Mouse (Mus musculus) heart, adult 2 months (tissue): ENCODE data around the gene Aup1. TPM values are rescaled to one million over a fixed set of nuclear protein-coding genes. Genes with fewer than 3 reads are reported as not detected.

ENCODE experiments used
- DNase-seq, 2 experiments: peaks; one replicate each; pipeline ENCODE4 v3.0.0; 2021
- H3K27ac ChIP-seq: fragments of 200-600 bp; 2 replicates; pipeline ENCODE4 v1.8.1; 2022
- H3K27me3 ChIP-seq: fragments of 200-500 bp; 2 replicates; pipeline ENCODE4 v1.6.1; 2012; ENCODE audit warnings: mild to moderate bottlenecking, low read length, inconsistent platforms, mixed read lengths; ENCODE audit not compliant: control insufficient read depth, insufficient read depth
- H3K36me3 ChIP-seq: fragments of 200-500 bp; 2 replicates; pipeline ENCODE4 v1.6.1; 2012; ENCODE audit warnings: low read length, inconsistent platforms; ENCODE audit not compliant: control insufficient read depth, insufficient read depth
- H3K4me1 ChIP-seq: fragments of 200-500 bp; 2 replicates; pipeline ENCODE4 v1.6.1; 2011; ENCODE audit warnings: low read length; ENCODE audit not compliant: control insufficient read depth, insufficient read depth
- H3K4me3 ChIP-seq: fragments of 200-600 bp; 2 replicates; pipeline ENCODE4 v1.8.1; 2022
- H3K79me2 ChIP-seq: fragments of 200-500 bp; replicated peaks from 2 replicates; pipeline ENCODE4 v1.6.1; 2012; ENCODE audit warnings: mild to moderate bottlenecking, inconsistent platforms, low read length, moderate library complexity, mixed read lengths; ENCODE audit not compliant: control insufficient read depth, insufficient read depth
- H3K9ac ChIP-seq: fragments of 200-500 bp; 2 replicates; pipeline ENCODE4 v1.6.1; 2012; ENCODE audit warnings: low read depth, mild to moderate bottlenecking, control low read depth, inconsistent platforms, low read length, mixed read lengths
- CTCF ChIP-seq: fragments of 200-600 bp; IDR thresholded peaks from 2 replicates; pipeline ENCODE4 v1.8.1; 2022; ENCODE audit warnings: antibody characterized with exemption, mild to moderate bottlenecking, moderate library complexity
- EP300 ChIP-seq: fragments of 200-500 bp; IDR thresholded peaks from 2 replicates; pipeline ENCODE4 v1.6.1; 2011; ENCODE audit warnings: low read depth, low read length, control low read depth; ENCODE audit not compliant: insufficient read depth
- POLR2A ChIP-seq: fragments of 200-500 bp; IDR thresholded peaks from 2 replicates; pipeline ENCODE4 v1.6.1; 2011; ENCODE audit warnings: mild to moderate bottlenecking, low read depth, low read length, control low read depth; ENCODE audit not compliant: insufficient read depth
- WGBS: fragments of 180-500 bp; shearing (Covaris S2); methylation state at CpG from one replicate; pipeline ENCODE4 v1.1.7; 2018; 5-methylcytosine and 5-hydroxymethylcytosine counted together
- intact Hi-C: fragments of 180-260 bp; cut with DNase I; formaldehyde crosslinking; loops from one replicate; pipeline ENCODE4 v1.15.1; 2025
- microRNA-seq, 2 experiments: library from miRNA; unstranded; fragments of <30 nt; microRNA quantifications; one replicate each; pipeline ENCODE4 v1.2.0; 2021
- polyA plus RNA-seq: library from polyadenylated mRNA; depleted of rRNA; stranded (reverse); fragments of >200 nt; gene quantifications from 2 replicates; pipeline ENCODE4 v1.2.3, GENCODE M21; 2012; rRNA removed
- total RNA-seq, 2 experiments: library from RNA; stranded (reverse); gene quantifications; 2 replicates each; pipeline ENCODE4 v1.2.3; 2021

Aup1 gene
- total and polyA plus RNA-seq, 3 experiments = 70.9 to 178 (median 87.0) TPM

DNA sequence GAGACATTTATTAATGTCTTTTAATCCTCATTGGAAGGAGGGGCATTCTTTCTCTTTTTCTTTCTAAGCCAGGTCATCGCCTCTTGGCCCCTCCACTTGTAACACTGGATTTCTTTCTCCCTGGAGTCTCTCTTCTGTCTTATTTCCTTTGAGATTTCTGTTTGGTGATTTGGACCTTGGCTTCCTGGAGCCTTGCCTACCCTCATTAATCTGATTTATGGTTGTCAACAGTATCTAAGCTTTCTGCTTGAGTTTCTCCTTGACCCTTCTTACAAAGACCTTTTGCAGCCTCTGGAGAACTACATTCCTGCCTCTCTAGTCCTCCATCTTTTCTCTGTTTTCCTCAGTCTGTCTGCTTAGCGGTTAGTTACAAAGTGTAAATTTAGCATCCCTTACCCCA, 44.1 kb downstream of the Aup1 start:
- Histone ChIP-seq H3K27me3 (no peaks in the 10 kb centered on the region), H3K79me2 (no peaks in the 10 kb centered on the region), H3K36me3 (no peaks in the 10 kb centered on the region), H3K4me1 (peaks cover 4% of the 10 kb centered on the region), H3K27ac (no peak overlapping the region), H3K4me3 (no peak overlapping the region), H3K9ac (no peak overlapping the region)
- 68% methylated on average over 2 of the region's 2 CpGs for WGBS
- DNase-seq = no peak
- no peak for TF ChIP-seq EP300
- TF ChIP-seq CTCF = no peak
- TF ChIP-seq POLR2A = no peak
- intact Hi-C loops = no loop called here

DNA sequence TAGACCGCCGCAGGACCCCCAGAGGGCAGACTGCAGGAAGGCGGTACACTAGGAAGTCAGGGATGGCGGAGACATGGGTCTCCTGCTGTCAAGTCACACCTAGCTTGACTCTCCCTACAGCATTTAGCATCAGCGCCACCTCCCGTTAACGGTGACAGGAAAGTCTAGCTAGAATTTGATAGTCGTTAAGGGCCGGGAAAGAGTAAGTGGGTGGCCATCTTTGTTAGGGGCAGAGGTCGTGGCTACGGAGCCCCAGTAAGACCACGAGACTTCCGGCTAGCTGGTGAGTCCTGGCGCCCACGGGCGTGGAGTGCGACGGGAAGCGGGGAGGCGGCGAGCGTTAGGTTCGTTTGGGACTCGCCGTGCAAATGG, 47.0 kb downstream of the Aup1 start, which contains the start of the genes Ccdc142 and Gm42688:
Gene Ccdc142 (plus strand): TSS at position 286 of the 372 bp plus-strand sequence.
Gene Gm42688 (plus strand): TSS at position 302 of the 372 bp plus-strand sequence.
- peaks cover 4% of the 10 kb centered on the region for H3K4me1 ChIP-seq
- H3K9ac ChIP-seq = peak within 1 kb of the TSS; percentile 91
- under 1% methylated on average over 25 of the region's 25 CpGs for WGBS
- H3K36me3 ChIP-seq = no peaks in the 10 kb centered on the region
- intact Hi-C loops = loop anchor here (1.0 to 10.0 kb wide), 2 partner anchors 105 to 163 kb away; no protein-coding TSS in a partner anchor
- TF ChIP-seq EP300 (peak; percentile 64; the same call in 1 of the 2 replicates), CTCF (peak; percentile 68), POLR2A (peak; percentile 68)
- H3K27ac ChIP-seq = peak within 1 kb of the TSS; percentile 89
- H3K27me3 ChIP-seq = no peaks in the 10 kb centered on the region
- no peaks in the 10 kb centered on the region for H3K79me2 ChIP-seq
- peak; percentile 89 to 92 for DNase-seq
- peak within 1 kb of the TSS; percentile 72 for H3K4me3 ChIP-seq

DNA sequence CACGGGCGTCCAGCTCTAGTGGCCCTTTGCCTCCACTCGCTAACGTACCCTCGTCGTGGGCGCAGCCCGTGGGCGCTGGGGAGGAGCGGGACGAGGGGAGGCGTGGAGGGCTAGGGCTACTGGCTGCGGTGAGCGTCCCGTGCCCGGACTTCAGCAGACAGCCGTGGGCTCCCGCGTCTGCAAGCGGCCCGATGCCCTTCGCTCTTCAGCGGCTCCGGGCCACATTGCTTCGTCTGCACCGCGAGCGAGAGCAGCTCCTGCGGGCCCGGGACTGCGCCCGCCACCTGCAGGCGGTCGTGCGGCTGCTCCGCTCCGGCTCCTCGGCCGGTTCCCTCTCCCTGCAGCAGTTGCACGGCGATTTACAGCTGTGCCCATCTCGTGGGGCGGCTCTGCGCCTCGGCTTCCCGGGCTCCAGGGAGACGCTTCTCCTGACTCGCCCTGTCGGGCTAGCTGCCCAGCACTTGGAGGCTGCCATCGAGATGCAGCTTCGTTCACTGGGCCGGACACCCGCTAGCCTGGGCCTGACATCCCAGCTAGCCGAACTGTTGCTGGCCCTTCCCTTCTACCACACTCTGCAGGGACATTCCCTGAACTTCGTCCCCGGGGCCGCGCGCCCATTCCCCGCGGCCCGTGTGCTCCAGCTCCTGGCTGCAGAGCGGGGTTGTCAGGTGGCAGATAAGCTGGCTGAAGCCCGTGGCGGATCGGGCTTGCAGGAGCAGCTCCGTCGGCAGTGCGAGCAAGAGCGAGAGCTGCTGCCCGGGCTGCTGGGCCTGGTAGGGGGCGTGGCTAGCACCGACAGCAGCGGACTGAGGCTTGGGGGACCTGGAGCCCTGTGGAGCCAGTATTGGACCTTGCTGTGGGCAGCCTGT, 47.6 kb downstream of the Aup1 start:
- peak overlapping the region; percentile 91 for H3K9ac ChIP-seq
- H3K27ac ChIP-seq = peak overlapping the region; percentile 89
- under 1% methylated on average over 74 of the region's 74 CpGs for WGBS
- H3K27me3 ChIP-seq = no peaks in the 10 kb centered on the region
- intact Hi-C loops = loop anchor here (1.0 to 10.0 kb wide), 2 partner anchors 106 to 163 kb away; no protein-coding TSS in a partner anchor
- peak overlapping the region; percentile 72 for H3K4me3 ChIP-seq
- no peaks in the 10 kb centered on the region for H3K79me2 ChIP-seq
- no peak for TF ChIP-seq EP300
- TF ChIP-seq CTCF = peak; percentile 66
- TF ChIP-seq POLR2A = no peak
- no peaks in the 10 kb centered on the region for H3K36me3 ChIP-seq
- H3K4me1 ChIP-seq = peaks cover 4% of the 10 kb centered on the region
- peak; percentile 79 to 80 for DNase-seq

DNA sequence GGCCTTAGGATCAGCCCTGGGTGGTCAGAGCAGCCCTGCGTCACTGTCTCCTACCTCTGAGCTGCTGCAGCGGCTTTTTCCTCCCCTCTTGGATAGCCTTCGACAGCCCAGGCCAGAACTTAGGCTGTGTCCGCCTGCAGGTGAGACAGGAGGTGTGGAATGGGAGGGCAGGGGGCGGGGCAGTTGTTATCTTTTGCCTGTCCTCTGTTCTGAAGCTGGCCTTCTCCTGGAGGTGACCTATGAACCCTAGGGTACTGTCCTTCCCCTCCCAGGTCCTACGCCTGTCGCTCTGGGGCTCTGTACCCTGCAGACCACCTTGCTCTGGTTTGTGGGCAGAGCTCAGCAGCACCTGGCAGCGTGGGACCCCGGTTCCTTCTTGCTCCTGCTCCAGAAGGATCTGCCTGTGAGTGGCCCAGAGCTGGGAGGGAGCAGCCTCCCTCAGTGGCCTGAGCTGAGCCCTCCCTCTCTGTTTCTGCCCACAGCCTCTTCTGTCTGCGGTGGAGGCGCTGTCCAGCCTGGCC, 48.9 kb downstream of the Aup1 start:
- H3K27me3 ChIP-seq = no peaks in the 10 kb centered on the region
- WGBS = 69% methylated on average over 11 of the region's 11 CpGs
- H3K4me1 ChIP-seq = peaks cover 4% of the 10 kb centered on the region
- H3K36me3 ChIP-seq = no peaks in the 10 kb centered on the region
- no peaks in the 10 kb centered on the region for H3K79me2 ChIP-seq
- no peak overlapping the region for H3K27ac ChIP-seq
- no peak overlapping the region for H3K9ac ChIP-seq
- intact Hi-C loops = loop anchor here (10.0 kb wide), 1 partner anchor 162 kb away; no protein-coding TSS in a partner anchor
- DNase-seq = no peak
- H3K4me3 ChIP-seq = no peak overlapping the region
- TF ChIP-seq CTCF (no peak), EP300 (no peak), POLR2A (no peak)

DNA sequence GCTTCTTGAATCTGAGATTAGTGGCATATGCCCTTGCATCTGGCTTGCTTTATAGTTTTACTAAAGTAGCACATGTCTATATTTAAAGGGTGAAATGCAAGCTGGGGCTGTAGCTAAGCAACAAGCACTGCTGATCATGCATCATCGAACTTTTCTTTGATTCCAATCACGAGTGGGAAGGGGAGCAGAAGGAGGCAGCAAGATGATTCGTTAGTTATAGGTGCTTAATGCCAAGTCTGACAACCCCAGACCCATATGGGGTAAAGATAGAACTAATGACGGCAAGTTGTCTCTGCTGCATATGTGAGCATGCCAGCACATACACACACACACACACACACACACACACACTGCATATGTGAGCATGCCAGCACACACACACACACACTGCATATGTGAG, 49.8 kb downstream of the Aup1 start:
- H3K27ac ChIP-seq = no peak overlapping the region
- DNase-seq = no peak
- no peak overlapping the region for H3K4me3 ChIP-seq
- H3K9ac ChIP-seq = no peak overlapping the region
- H3K36me3 ChIP-seq = no peaks in the 10 kb centered on the region
- intact Hi-C loops = loop anchor here (10.0 kb wide), 1 partner anchor 161 kb away; no protein-coding TSS in a partner anchor
- 88% methylated on average over 4 of the region's 4 CpGs for WGBS
- H3K4me1 ChIP-seq = peaks cover 4% of the 10 kb centered on the region
- TF ChIP-seq POLR2A = no peak
- no peak for TF ChIP-seq EP300
- TF ChIP-seq CTCF = no peak
- H3K27me3 ChIP-seq = no peaks in the 10 kb centered on the region
- H3K79me2 ChIP-seq = no peaks in the 10 kb centered on the region; the same call in 1 of the 2 replicates

Small RNA genes within 50 kb of the gene (microRNA-seq; reads per million reads assigned to microRNA genes)
- gene Mir3470a (0 reads per million in 2 experiments), gene Mir7040 (0 to 0.56 reads per million in 2 experiments)

Other genes starting within 250 kb of the Aup1 start
- under 1 TPM; 0.13 to 0.18 TPM for gene Sema4f, start 114.8 kb upstream of the Aup1 start, total RNA-seq
- 0.37 and 0.53 TPM in 2 replicates for gene Sema4f, start 114.8 kb upstream of the Aup1 start, polyA plus RNA-seq
- gene M1ap, start 107.6 kb upstream of the Aup1 start, total RNA-seq = under 1 TPM in 1 of 2 experiments, not detected in 1; 0.34 TPM
- gene M1ap, start 107.6 kb upstream of the Aup1 start, polyA plus RNA-seq = 0.31 TPM in 1 of 2 replicates, not detected in the other
- 1 to 10 TPM; 2.6 TPM for gene Dok1, start 21.1 kb upstream of the Aup1 start, total RNA-seq
- 3.0 and 3.4 TPM in 2 replicates for gene Dok1, start 21.1 kb upstream of the Aup1 start, polyA plus RNA-seq
- 1 to 10 TPM; 1.9 to 2.1 TPM for gene Loxl3, start 20.3 kb upstream of the Aup1 start, total RNA-seq
- gene Loxl3, start 20.3 kb upstream of the Aup1 start, polyA plus RNA-seq = 5.4 and 7.2 TPM in 2 replicates
- gene Htra2, start 752 bp downstream of the Aup1 start, total RNA-seq = 10 to 100 TPM; 26.9 to 30.4 TPM
- 35.4 and 37.6 TPM in 2 replicates for gene Htra2, start 752 bp downstream of the Aup1 start, polyA plus RNA-seq
- under 1 TPM; 0.65 to 0.80 TPM for gene Dqx1, start 3.3 kb downstream of the Aup1 start, total RNA-seq
- 1.4 TPM in 2 replicates for gene Dqx1, start 3.3 kb downstream of the Aup1 start, polyA plus RNA-seq
- gene Tlx2, start 15.8 kb downstream of the Aup1 start, total RNA-seq = not detected
- gene Tlx2, start 15.8 kb downstream of the Aup1 start, polyA plus RNA-seq = 0.14 TPM in 1 of 2 replicates, not detected in the other
- gene Pcgf1, start 23.3 kb downstream of the Aup1 start, total RNA-seq = 1 to 10 TPM; 7.7 to 8.0 TPM
- gene Pcgf1, start 23.3 kb downstream of the Aup1 start, polyA plus RNA-seq = 11.5 and 15.5 TPM in 2 replicates
- gene Lbx2, start 31.8 kb downstream of the Aup1 start, total RNA-seq = 1 to 10 TPM in 1 of 2 experiments, under 1 TPM in 1; 0.84 to 1.5 TPM
- 1.5 and 2.2 TPM in 2 replicates for gene Lbx2, start 31.8 kb downstream of the Aup1 start, polyA plus RNA-seq
- gene Ccdc142, start 47.1 kb downstream of the Aup1 start, total RNA-seq = 1 to 10 TPM; 2.0 to 2.5 TPM
- 1.7 and 2.4 TPM in 2 replicates for gene Ccdc142, start 47.1 kb downstream of the Aup1 start, polyA plus RNA-seq
- under 1 TPM; 0.80 to 0.94 TPM for gene Gm42688, start 47.1 kb downstream of the Aup1 start, total RNA-seq
- gene Gm42688, start 47.1 kb downstream of the Aup1 start, polyA plus RNA-seq = 1.6 TPM in 2 replicates
- 100 to 1,000 TPM; 113 to 131 TPM for gene Mrpl53, start 54.5 kb downstream of the Aup1 start, total RNA-seq
- gene Mrpl53, start 54.5 kb downstream of the Aup1 start, polyA plus RNA-seq = 91.3 and 129 TPM in 2 replicates
- gene Mogs, start 61.0 kb downstream of the Aup1 start, total RNA-seq = 1 to 10 TPM; 7.2 to 9.9 TPM
- gene Mogs, start 61.0 kb downstream of the Aup1 start, polyA plus RNA-seq = 13.9 and 15.8 TPM in 2 replicates
- gene Wbp1, start 67.0 kb downstream of the Aup1 start, total RNA-seq = 10 to 100 TPM; 70.4 to 74.6 TPM
- 152 TPM in 2 replicates for gene Wbp1, start 67.0 kb downstream of the Aup1 start, polyA plus RNA-seq
- gene Ino80b, start 70.9 kb downstream of the Aup1 start, total RNA-seq = 10 to 100 TPM; 13.1 to 15.1 TPM
- gene Ino80b, start 70.9 kb downstream of the Aup1 start, polyA plus RNA-seq = 5.5 and 9.5 TPM in 2 replicates
- gene Rtkn, start 80.9 kb downstream of the Aup1 start, total RNA-seq = 1 to 10 TPM; 5.2 to 6.7 TPM
- 18.6 and 27.7 TPM in 2 replicates for gene Rtkn, start 80.9 kb downstream of the Aup1 start, polyA plus RNA-seq
- 1 to 10 TPM in 1 of 2 experiments, under 1 TPM in 1; 0.89 to 1.3 TPM for gene Wdr54, start 101.9 kb downstream of the Aup1 start, total RNA-seq
- gene Wdr54, start 101.9 kb downstream of the Aup1 start, polyA plus RNA-seq = 2.1 and 2.7 TPM in 2 replicates
- gene 1700003E16Rik, start 101.9 kb downstream of the Aup1 start, total RNA-seq = under 1 TPM; 0.10 to 0.25 TPM
- 0.53 and 0.57 TPM in 2 replicates for gene 1700003E16Rik, start 101.9 kb downstream of the Aup1 start, polyA plus RNA-seq
- gene Dctn1, start 111.4 kb downstream of the Aup1 start, total RNA-seq = 100 to 1,000 TPM; 125 to 141 TPM
- 84.2 and 89.1 TPM in 2 replicates for gene Dctn1, start 111.4 kb downstream of the Aup1 start, polyA plus RNA-seq
- not detected for gene Slc4a5, start 165.3 kb downstream of the Aup1 start, total RNA-seq
- gene Slc4a5, start 165.3 kb downstream of the Aup1 start, polyA plus RNA-seq = 0.61 TPM in 1 of 2 replicates, not detected in the other